Mouse (Mus musculus) ES-E14 (cell line): Measurements from ENCODE around the gene Pou2f1.

Experiments
- CHD2 ChIP-seq: IDR thresholded peaks from 2 replicates; pipeline ENCODE4 v1.6.1; 2014; ENCODE audit warnings: mild to moderate bottlenecking, low read depth, low read length, inconsistent platforms
- HCFC1 ChIP-seq: IDR thresholded peaks from 2 replicates; pipeline ENCODE4 v1.6.1; 2012; ENCODE audit warnings: low read length, inconsistent platforms, borderline replicate concordance; ENCODE audit not compliant: insufficient read depth
- MAFK ChIP-seq: IDR thresholded peaks from 2 replicates; pipeline ENCODE4 v1.6.1; 2014; ENCODE audit warnings: mild to moderate bottlenecking, low read depth, low read length, inconsistent platforms; ENCODE audit not compliant: insufficient read depth
- ZC3H11A ChIP-seq: IDR thresholded peaks from 2 replicates; pipeline ENCODE4 v1.6.1; 2012; ENCODE audit warnings: low read depth, mild to moderate bottlenecking, inconsistent platforms, low read length, borderline replicate concordance

DNA sequence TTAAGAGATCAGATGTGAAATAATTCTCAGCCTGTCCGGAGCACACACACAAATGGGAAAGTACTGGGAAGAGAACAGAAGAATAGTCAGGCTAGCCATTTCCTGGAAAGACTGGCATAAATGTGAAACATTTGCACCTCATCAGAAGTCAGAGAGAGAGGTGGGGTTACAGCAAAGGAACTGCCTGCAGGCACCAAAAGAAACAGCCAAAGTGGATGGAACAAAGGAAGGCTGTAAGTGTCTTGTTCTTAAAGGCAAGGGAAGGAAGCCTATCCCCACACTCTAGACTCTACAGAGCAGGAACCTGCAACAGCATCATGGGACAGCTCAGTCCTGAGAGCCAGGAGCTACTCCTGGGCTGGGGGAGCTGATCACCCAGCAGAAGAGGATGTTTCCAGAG lies 39.0 kb upstream of the Pou2f1 start:
- TF ChIP-seq ZC3H11A, result no peak
- no peak for TF ChIP-seq HCFC1
- TF ChIP-seq CHD2, result no peak
- TF ChIP-seq MAFK, result no peak
